In genomic region chr17:78891020-78891419, GRCm38 (mm10) we compare ENCODE assay signal across 22 mouse cellular contexts. TPM values are rescaled to one million over a fixed set of nuclear protein-coding genes. Genes with fewer than 3 reads are reported as not detected.
DNase-seq lines count a peak whose midpoint lies in the region; ATAC-seq and TF ChIP-seq lines count a peak whose summit lies in the region.
"Had no signal": no experiment of that assay in that cellular context is flagged by ENCODE, and none has a peak within 500 bp of the region (broad histone marks: within the 10 kb centered on the region; RNA-seq: fewer than 3 reads in every experiment).

No protein-coding gene starts in this region.

- no peaks in the 10 kb centered on the region for H3K4me1 ChIP-seq in liver, embryonic 15.5 days (replicated peaks)
- no peaks in the 10 kb centered on the region for H3K4me1 ChIP-seq in kidney, embryonic 14.5 days (ENCODE audit: control insufficient read depth, insufficient read depth, low read length)
- H3K4me1 ChIP-seq in intestine, postnatal 0 days (replicated peaks; ENCODE audit: control insufficient read depth, insufficient read depth, low read length): no peaks in the 10 kb centered on the region
- H3K4me1 ChIP-seq: embryonic facial prominence, embryonic 12.5 days; hindbrain, embryonic 15.5 days had no signal

- TF ChIP-seq CTCF in intestine, postnatal 0 days (IDR thresholded peaks at IDR 0.05; ENCODE audit: low read depth): no peak

- DNase-seq in liver: no peak
- peak; percentile 13 for DNase-seq in lung, postnatal 36 days
- no peak for DNase-seq in lung, postnatal 4 days
- DNase-seq: adrenal gland, adult 2 months; adrenal gland, postnatal 25 days; cerebellum, adult 11 months; cerebellum, adult 8-10 months; cerebellum, postnatal 14 days; gastrocnemius, postnatal 10 days; heart, postnatal 36 days had no signal

- WGBS in liver, embryonic 15.5 days (ENCODE audit: insufficient replicate concordance): 54% methylated on average over 9 of the region's 9 CpGs
- 79% methylated on average over 9 of the region's 9 CpGs for WGBS in kidney, embryonic 14.5 days
- WGBS in intestine, postnatal 0 days: 80% methylated on average over 9 of the region's 9 CpGs

- no peak overlapping the region for H3K4me3 ChIP-seq in liver, embryonic 15.5 days (replicated peaks)
- H3K4me3 ChIP-seq in kidney, embryonic 14.5 days (ENCODE audit: low read length): no peak overlapping the region
- H3K4me3 ChIP-seq in intestine, postnatal 0 days (ENCODE audit: low read depth, low read length): no peak overlapping the region
- H3K4me3 ChIP-seq: embryonic facial prominence, embryonic 12.5 days; forebrain, embryonic 15.5 days; heart, embryonic 13.5 days; hindbrain, embryonic 15.5 days had no signal

- H3K27me3 ChIP-seq in liver, embryonic 15.5 days: no peaks in the 10 kb centered on the region
- no peaks in the 10 kb centered on the region for H3K27me3 ChIP-seq in kidney, embryonic 14.5 days (ENCODE audit: control insufficient read depth, insufficient read depth, low read length)
- no peaks in the 10 kb centered on the region for H3K27me3 ChIP-seq in intestine, postnatal 0 days (replicated peaks; ENCODE audit: control insufficient read depth, insufficient read depth, low read length)
- H3K27me3 ChIP-seq: embryonic facial prominence, embryonic 12.5 days; forebrain, embryonic 15.5 days; heart, embryonic 13.5 days; hindbrain, embryonic 15.5 days had no signal

- peak; percentile 31; the same call in 1 of the 2 replicates for ATAC-seq in liver, embryonic 15.5 days (ENCODE audit: insufficient read depth)
- peak; percentile 95 for ATAC-seq in megakaryocyte, adult 5-6 weeks (ENCODE audit: poor library complexity, severe bottlenecking)
- no peak for ATAC-seq in kidney, embryonic 14.5 days (ENCODE audit: low FRiP score, low TSS enrichment)
- ATAC-seq in intestine, postnatal 0 days: no peak
- ATAC-seq: forebrain, embryonic 15.5 days had no signal

- H3K4me2 ChIP-seq in liver, embryonic 15.5 days: no peak overlapping the region
- no peak overlapping the region for H3K4me2 ChIP-seq in kidney, embryonic 14.5 days (replicated peaks; ENCODE audit: low read depth, low read length)
- no peak overlapping the region for H3K4me2 ChIP-seq in intestine, postnatal 0 days (replicated peaks; ENCODE audit: low read depth)
- H3K4me2 ChIP-seq: embryonic facial prominence, embryonic 12.5 days; forebrain, embryonic 15.5 days; heart, embryonic 13.5 days; hindbrain, embryonic 15.5 days had no signal

- H3K9me3 ChIP-seq in liver, embryonic 15.5 days (replicated peaks): no peaks in the 10 kb centered on the region
- H3K9me3 ChIP-seq in kidney, embryonic 14.5 days (ENCODE audit: control insufficient read depth, low read length): no peaks in the 10 kb centered on the region
- H3K9me3 ChIP-seq in intestine, postnatal 0 days (ENCODE audit: control insufficient read depth): no peaks in the 10 kb centered on the region
- H3K9me3 ChIP-seq: embryonic facial prominence, embryonic 12.5 days; forebrain, embryonic 15.5 days; heart, embryonic 13.5 days; hindbrain, embryonic 15.5 days had no signal

- H3K9ac ChIP-seq in liver, embryonic 15.5 days: no peak overlapping the region
- no peak overlapping the region for H3K9ac ChIP-seq in kidney, embryonic 14.5 days (ENCODE audit: low read depth, low read length)
- no peak overlapping the region for H3K9ac ChIP-seq in intestine, postnatal 0 days (ENCODE audit: low read depth, low read length)
- H3K9ac ChIP-seq: embryonic facial prominence, embryonic 12.5 days; forebrain, embryonic 15.5 days; heart, embryonic 13.5 days; hindbrain, embryonic 15.5 days had no signal

- H3K36me3 ChIP-seq in liver, embryonic 15.5 days (replicated peaks): no peaks in the 10 kb centered on the region
- no peaks in the 10 kb centered on the region for H3K36me3 ChIP-seq in kidney, embryonic 14.5 days (ENCODE audit: control insufficient read depth, insufficient read depth, low read length)
- no peaks in the 10 kb centered on the region for H3K36me3 ChIP-seq in intestine, postnatal 0 days (ENCODE audit: control insufficient read depth, insufficient read depth)
- H3K36me3 ChIP-seq: embryonic facial prominence, embryonic 12.5 days; forebrain, embryonic 15.5 days; heart, embryonic 13.5 days; hindbrain, embryonic 15.5 days had no signal

- H3K27ac ChIP-seq in liver, embryonic 15.5 days (replicated peaks): no peak overlapping the region
- H3K27ac ChIP-seq in kidney, embryonic 14.5 days (ENCODE audit: low read depth, low read length): no peak overlapping the region
- no peak overlapping the region for H3K27ac ChIP-seq in intestine, postnatal 0 days (ENCODE audit: low read depth, low read length)
- H3K27ac ChIP-seq: embryonic facial prominence, embryonic 12.5 days; forebrain, embryonic 15.5 days; heart, embryonic 13.5 days; hindbrain, embryonic 15.5 days had no signal

RNA-seq across cellular contexts. Expression of gene Eif2ak2, which starts 8.6 kb away (rescaled TPM):
- polyA plus RNA-seq in liver, embryonic 15.5 days (2015; fragmentation: Nextera tagmentation; extraction: Ambion mirVana): 7.2 and 7.7 TPM in 2 replicates
- 22.9 and 27.2 TPM in 2 replicates for total RNA-seq in megakaryocyte, adult 5-6 weeks (2015)
- 48.4 and 58.0 TPM in 2 replicates for total RNA-seq in megakaryocyte, adult 5-6 weeks (2017)
- polyA plus RNA-seq in kidney, embryonic 14.5 days (2014; fragmentation: Nextera tagmentation; extraction: Ambion mirVana): 12.0 and 14.6 TPM in 2 replicates
- polyA plus RNA-seq in intestine, postnatal 0 days (2015; fragmentation: Nextera tagmentation; extraction: Ambion mirVana): 23.4 and 25.1 TPM in 2 replicates

RNA-seq across cellular contexts. Expression of gene Sult6b1, which starts 15.8 kb away (rescaled TPM):
- polyA plus RNA-seq in liver, embryonic 15.5 days (2015; fragmentation: Nextera tagmentation; extraction: Ambion mirVana): 0.03 TPM in 1 of 2 replicates, not detected in the other
- not detected in 2 replicates for total RNA-seq in megakaryocyte, adult 5-6 weeks (2015)
- 1.4 TPM in 1 of 2 replicates, not detected in the other for total RNA-seq in megakaryocyte, adult 5-6 weeks (2017)
- polyA plus RNA-seq in kidney, embryonic 14.5 days (2014; fragmentation: Nextera tagmentation; extraction: Ambion mirVana): 0.19 and 0.20 TPM in 2 replicates
- 0.25 TPM in 2 replicates for polyA plus RNA-seq in intestine, postnatal 0 days (2015; fragmentation: Nextera tagmentation; extraction: Ambion mirVana)
- total RNA-seq: gastrocnemius, postnatal 10 days; gastrocnemius, postnatal 4 days; heart, adult 8-10 months; heart, postnatal 36 days had no signal
- polyA plus RNA-seq: adrenal gland, adult 2 months; forebrain, embryonic 11.5 days; forebrain, embryonic 15.5 days; heart, postnatal 0 days had no signal

RNA-seq across cellular contexts. Expression of gene Cebpzos, which starts 25.3 kb away (rescaled TPM):
- polyA plus RNA-seq in liver, embryonic 15.5 days (2015; fragmentation: Nextera tagmentation; extraction: Ambion mirVana): 38.1 and 44.7 TPM in 2 replicates
- total RNA-seq in megakaryocyte, adult 5-6 weeks (2015): 28.2 and 36.8 TPM in 2 replicates
- 36.5 and 56.0 TPM in 2 replicates for total RNA-seq in megakaryocyte, adult 5-6 weeks (2017)
- 108 and 133 TPM in 2 replicates for polyA plus RNA-seq in kidney, embryonic 14.5 days (2014; fragmentation: Nextera tagmentation; extraction: Ambion mirVana)
- polyA plus RNA-seq in intestine, postnatal 0 days (2015; fragmentation: Nextera tagmentation; extraction: Ambion mirVana): 113 and 114 TPM in 2 replicates

RNA-seq across cellular contexts. Expression of gene Cebpz, which starts 45.8 kb away (rescaled TPM):
- polyA plus RNA-seq in liver, embryonic 15.5 days (2015; fragmentation: Nextera tagmentation; extraction: Ambion mirVana): 19.0 and 23.4 TPM in 2 replicates
- total RNA-seq in megakaryocyte, adult 5-6 weeks (2015): 32.9 and 40.2 TPM in 2 replicates
- total RNA-seq in megakaryocyte, adult 5-6 weeks (2017): 101 and 115 TPM in 2 replicates
- 58.7 and 64.8 TPM in 2 replicates for polyA plus RNA-seq in kidney, embryonic 14.5 days (2014; fragmentation: Nextera tagmentation; extraction: Ambion mirVana)
- 30.8 and 36.0 TPM in 2 replicates for polyA plus RNA-seq in intestine, postnatal 0 days (2015; fragmentation: Nextera tagmentation; extraction: Ambion mirVana)

RNA-seq across cellular contexts. Expression of gene Ndufaf7, which starts 45.9 kb away (rescaled TPM):
- 24.5 and 27.0 TPM in 2 replicates for polyA plus RNA-seq in liver, embryonic 15.5 days (2015; fragmentation: Nextera tagmentation; extraction: Ambion mirVana)
- 61.6 and 64.7 TPM in 2 replicates for total RNA-seq in megakaryocyte, adult 5-6 weeks (2015)
- 40.6 and 54.7 TPM in 2 replicates for total RNA-seq in megakaryocyte, adult 5-6 weeks (2017)
- polyA plus RNA-seq in kidney, embryonic 14.5 days (2014; fragmentation: Nextera tagmentation; extraction: Ambion mirVana): 45.4 and 63.2 TPM in 2 replicates
- polyA plus RNA-seq in intestine, postnatal 0 days (2015; fragmentation: Nextera tagmentation; extraction: Ambion mirVana): 24.1 and 29.7 TPM in 2 replicates

Comparison
In these comparisons a context has a peak if more than half of its experiments do, and no peak if none do; other contexts are left out.
1. ATAC-seq: peak in liver, embryonic 15.5 days (single experiment) and megakaryocyte, adult 5-6 weeks (single experiment); none in kidney, embryonic 14.5 days (single experiment) and intestine, postnatal 0 days (single experiment).